Mouse (Mus musculus) urinary bladder, adult 18-20 months (tissue): Measurements from ENCODE around the gene Sox5.

Experiments
- DNase-seq, 2 experiments: peaks; one replicate each; pipeline ENCODE4 v3.0.0; 2022; ENCODE audit warnings: low spot score in 2 of 2, mixed read lengths in 2 of 2

Gene Sox5

DNA sequence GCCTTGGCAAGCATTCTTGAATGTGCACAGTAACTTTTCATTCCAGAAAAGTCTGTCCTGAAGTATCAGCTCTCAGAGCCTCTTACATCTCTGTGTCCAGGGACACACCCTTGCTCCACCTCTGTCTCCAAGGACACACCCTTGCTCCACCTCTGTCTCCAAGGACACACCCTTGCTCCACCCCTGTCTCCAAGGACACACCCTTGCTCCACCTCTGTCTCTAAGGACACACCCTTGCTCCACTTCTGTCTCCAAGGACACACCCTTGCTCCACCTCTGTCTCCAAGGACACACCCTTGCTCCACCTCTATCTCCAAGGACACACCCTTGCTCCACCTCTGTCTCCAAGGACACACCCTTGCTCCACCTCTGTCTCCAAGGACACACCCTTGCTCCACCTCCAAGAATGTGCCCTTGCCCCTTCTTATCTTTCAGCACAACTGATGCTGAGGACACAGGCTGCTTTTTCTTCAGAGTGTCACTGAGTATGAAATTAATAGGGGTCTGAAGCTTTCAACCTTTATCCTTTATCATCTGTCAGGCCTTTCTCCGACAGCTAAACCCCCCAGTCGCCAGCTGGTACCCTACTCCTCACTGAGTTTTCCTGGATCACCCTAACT, 452.4 kb downstream of the Sox5 start:
- DNase-seq = no peak

DNA sequence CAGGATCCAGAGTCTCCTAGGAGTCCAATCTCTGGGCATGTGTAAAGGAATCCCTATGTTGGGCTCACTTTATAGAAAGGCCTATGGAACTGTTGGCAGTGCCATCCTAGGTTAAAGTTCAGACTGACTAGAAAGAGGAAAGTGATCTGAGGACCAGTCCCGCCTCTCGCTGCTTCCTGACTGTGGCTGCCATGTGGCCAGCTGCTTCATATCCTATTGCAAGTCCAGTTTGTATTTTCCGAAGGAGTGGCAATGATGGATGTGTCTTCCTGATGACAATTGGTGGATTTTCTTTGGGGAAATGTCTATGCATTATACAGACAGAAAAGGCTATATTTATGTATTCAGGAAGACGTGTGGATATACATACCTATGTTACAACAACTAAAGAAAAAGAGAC, 453.0 kb downstream of the Sox5 start:
- DNase-seq = no peak

DNA sequence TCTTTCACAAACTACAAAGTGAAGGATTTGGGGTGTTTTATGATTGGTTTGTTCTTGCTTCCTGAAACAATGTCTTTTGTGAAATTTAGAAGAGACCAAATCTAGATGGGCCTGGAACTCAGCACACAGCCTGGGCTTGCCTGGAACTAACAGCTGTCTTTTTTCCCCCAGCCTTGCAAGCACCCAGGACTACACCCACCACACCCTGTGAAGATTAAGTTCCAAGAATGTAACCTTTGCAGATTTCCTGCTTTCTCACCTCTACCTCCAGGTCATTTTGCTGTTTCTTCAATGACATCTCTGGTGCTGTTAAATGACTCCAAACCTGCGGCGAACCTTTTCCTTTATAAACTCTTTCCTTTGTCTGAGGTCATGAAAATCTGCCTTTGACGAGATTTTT, 455.0 kb downstream of the Sox5 start:
- no peak for DNase-seq

DNA sequence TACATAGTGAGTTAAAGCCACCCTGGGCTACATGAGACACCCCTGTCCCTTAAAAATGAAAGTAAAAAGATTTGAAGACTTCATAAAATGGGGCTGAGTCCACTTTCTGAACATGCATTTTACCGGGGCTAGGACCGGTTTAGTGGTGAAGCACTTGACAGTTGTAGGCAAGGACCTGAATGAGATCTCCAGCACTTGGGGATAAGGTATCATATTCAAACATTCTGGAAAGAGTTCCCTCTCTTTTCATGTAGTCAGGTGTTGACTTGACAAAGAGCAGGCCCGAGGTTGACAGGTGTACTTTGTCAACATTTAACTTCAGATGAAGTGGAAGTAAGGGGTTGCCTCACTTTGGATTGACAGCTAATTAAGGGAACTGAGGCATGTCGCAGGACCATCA, 458.4 kb downstream of the Sox5 start:
- no peak for DNase-seq

DNA sequence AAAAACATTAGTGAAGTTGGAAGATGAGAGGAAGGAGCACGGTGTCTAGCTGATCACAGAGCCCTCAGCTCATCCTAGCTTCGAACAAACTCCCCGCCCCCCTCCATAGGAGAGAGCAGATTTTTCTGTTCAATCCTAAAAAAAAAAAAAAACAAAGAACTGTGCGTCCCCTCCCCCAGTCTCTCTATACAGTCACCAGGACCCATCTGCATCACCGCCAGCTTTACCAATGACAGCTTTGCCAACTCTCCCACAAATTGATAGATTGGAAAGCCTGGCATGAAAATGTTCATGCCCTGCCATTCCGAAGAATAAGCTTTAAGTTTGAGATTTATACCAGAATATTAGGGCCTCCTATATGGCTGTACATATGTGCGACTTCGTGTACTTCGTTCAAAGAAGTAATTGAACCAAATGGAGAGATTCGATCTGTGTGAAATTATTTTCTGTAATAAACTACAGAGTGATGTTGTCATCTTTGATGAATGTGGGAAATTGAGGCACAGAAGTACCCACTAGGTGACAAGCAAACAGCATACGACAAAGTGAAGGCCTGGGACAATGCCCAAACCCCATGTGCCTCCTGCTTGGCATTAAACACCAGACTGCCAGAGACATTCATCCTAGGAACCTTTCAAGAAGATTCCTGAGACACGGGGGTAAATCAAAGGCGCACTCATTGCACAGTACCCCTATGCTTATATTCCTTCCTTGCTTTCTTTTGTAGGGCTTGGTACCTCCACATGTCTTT, 459.3 kb downstream of the Sox5 start:
- no peak for DNase-seq

DNA sequence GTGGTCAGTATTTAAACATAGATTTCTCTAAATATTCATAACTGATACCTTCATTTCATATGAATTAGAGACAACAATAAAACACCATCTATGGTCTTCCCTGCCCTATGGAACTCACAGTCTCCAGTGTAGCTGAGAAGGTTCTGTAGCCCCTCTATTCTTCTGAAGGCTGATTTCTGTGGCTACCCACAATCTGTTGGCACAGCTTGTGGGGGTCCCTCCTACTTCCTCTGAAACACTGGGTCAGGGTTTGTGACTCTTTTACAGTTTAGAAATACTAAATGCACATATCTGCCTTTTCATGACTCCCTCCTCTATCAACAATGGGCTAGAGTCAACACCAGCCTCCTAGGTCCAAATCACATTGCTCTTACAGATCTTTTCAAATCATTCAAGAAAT, 461.4 kb downstream of the Sox5 start:
- no peak for DNase-seq

DNA sequence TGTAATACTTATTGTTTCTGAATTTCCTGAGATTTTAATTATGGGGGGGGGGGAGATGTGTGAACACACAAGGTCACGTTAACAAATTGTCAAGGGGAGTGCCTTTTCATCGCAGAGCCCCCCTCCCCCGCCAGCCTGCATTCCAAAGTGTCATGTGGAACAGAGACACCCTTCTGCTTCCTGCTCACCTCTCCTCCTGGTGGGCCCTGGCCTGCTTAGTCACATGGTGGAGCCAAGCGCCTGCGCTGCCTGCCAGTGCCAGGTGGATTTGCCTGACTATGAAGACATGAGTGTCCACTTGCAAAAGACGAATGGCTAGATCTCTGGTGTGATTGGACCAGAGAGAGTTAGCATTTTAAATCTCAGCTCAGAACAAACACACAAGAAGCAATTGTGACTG, 462.1 kb downstream of the Sox5 start:
- no peak for DNase-seq

DNA sequence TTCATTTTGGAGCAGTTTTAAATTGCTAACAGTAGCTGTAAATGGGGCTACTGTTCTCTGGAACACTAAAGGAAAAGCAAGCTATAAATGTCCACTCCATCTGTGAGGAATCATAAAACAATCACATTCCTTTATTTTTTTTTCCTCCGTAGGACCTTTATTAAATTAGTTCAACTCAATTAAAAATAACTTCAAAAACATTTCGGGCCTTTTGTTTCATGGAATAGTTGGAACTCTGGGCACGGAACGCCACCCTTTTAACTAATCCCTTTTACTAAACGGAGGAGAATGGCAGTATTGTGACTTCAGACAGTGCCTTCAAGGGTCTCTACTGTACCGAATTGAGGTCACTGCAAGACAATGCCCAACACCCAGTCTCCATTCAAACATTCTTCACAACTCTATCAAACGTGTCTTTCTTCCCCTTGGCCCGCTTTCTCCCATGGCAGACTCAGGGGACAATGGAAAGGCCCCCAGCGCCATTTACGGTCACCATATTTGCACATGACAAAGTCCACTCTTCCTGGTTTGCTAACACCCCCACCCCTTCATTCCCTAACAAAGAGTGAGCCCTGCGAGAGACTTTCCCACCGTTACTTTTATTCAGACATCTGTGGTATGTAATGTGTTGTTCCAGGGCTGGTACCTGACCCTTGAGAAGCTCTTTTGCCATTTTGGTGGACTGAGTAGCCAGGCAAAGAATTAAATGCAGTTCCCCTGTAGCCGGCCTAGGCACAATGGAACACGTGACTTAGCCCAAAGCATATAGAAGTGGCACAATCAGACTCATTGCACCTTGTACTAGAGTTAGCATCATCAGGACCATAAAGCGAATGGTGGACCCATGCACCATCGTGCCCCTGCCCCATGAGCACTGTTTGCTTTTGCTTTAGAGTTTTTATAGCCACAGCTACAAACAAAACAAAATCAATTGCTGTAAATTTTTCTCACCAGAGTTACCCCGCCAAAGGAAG, 468.7 kb downstream of the Sox5 start:
- DNase-seq = no peak

DNA sequence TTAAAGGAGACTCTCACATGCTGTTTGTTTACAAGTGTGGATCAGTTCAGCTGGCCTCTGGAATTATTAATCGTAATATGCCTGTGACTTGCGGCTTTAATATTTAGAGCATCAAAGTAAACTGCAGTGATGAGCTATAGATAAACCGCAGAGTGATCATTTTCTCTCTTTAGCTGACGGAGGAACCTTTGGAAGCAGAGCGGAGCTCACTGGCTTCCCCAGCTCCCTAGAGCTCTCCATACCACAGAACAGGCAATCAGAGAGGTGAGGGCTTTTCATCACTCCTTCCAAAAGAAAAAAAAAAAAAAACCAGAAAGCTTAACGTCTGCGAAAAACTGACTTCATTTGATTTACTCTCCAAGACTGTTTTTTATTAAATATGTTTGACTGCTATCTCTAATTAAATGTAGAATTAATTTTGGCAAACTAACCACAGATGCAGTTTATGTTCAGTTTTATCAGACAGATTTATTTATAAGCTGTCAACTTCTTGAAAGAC, 469.4 kb downstream of the Sox5 start:
- DNase-seq = no peak

DNA sequence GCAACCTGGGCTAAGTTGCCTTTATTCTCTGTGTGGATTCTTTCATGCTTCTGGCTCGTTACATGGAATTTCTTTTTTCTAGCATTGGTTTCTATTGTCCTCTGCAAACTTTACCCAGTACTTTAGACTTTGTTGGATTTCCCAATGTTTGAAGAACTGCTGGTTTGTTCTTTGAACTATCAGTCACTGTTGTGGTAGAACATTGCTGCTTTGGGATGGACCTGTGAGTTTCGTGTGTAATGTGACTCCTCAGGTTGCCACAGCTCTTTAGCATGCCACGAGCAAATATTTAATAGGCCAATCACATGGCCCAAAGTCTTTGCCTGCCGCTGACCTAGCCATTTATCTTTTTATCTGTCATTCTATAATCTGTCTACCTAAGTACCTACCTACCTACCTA, 470.0 kb downstream of the Sox5 start:
- no peak for DNase-seq

DNA sequence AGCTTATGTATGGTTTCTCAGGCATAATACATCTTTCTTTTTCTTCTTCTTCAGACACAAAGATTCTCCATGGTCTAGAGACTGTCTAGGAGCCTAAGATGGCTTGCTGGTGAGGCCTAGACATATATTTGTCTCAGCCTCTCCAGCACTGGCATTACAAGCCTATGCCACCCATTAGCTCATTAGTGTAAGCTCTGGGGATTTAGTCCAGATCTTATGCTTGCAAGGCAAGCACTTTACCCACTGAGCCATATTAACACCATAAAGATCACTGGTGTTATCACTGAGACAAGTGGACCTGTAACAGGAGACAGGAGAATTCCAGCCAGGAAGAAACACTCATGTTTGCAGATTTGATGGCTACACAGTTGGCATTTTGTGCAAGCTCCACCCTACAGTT, 472.6 kb downstream of the Sox5 start:
- no peak for DNase-seq

DNA sequence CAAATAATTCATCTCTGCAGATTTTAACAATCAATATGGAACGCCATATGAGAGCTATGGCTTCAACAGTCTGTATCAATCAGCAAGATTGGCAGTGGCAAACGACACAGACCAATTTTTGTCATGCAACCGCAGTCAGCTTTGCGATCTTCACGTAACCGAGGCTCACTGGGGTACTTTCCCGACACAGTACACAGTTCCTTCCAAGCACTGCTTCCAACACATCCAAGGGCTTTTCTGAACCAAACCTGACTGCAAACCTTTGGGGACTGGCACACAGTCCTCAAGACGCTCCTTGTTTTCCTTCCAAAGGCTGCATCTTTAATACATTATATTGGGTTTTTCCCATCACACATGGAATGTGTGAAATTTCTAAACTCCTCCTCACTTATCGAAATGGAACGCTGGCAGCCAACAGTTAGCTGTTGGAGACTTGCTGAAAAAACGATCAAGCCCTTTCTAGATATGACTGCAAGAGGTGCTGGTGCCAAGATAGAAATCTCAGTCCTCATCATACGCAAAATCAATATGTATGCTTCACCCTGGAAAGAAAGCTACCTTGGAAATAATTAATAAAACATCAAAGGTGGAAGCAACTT, 474.1 kb downstream of the Sox5 start:
- no peak for DNase-seq

DNA sequence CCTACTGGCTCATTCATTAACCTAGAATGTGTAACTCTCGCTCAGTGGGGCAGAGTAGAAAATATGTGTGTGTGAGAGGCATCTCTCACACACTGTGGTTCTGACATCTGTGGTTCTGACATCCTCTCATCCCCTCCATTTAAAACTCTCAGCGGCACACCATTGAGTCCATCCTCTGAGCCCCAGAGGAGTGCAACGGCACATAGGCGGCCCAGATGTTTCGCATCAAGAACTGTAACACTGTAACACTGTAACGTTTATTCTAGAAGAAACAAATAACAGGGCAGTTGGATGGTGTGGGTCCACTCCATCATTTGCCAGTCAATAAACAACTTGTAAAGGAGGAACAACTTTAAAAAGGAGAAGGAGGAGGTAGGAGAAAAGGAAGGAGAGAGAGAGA, 479.0 kb downstream of the Sox5 start:
- DNase-seq = no peak

DNA sequence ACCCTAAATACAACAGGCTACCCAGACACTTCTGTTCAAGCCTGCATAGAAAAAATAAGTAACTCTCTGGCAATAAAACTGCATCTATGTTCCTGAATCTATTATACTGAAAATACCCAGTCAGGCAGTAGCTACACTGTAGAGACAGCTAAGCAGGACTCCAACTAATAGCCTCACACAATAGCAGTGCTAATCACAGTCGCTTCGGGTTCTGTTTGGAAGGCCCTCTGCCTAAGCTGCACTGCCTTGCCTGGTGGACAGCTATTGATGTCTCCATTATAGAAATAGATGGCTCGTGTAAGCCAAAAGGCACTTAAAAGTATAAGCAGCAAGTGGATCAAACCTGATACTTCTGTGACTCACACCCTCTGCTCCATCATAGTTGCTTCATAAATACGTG, 480.7 kb downstream of the Sox5 start:
- DNase-seq = no peak

DNA sequence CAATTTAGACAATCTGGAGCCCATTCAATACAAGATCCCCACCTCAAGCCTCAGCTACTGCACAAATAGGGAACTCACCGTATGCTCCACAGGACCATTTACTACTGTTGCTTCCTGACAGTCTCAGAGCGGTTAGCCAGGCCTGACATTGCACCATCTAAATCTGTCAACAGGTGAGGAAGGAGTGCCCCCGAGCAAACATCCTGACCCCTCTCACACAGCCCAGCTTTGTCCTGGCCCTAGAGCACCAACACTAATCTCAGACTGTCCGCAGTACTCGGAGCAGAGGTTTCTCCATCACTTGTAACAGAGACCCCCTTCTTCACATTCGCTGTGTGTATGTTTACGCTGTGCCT, 482.3 kb downstream of the Sox5 start:
- no peak for DNase-seq

DNA sequence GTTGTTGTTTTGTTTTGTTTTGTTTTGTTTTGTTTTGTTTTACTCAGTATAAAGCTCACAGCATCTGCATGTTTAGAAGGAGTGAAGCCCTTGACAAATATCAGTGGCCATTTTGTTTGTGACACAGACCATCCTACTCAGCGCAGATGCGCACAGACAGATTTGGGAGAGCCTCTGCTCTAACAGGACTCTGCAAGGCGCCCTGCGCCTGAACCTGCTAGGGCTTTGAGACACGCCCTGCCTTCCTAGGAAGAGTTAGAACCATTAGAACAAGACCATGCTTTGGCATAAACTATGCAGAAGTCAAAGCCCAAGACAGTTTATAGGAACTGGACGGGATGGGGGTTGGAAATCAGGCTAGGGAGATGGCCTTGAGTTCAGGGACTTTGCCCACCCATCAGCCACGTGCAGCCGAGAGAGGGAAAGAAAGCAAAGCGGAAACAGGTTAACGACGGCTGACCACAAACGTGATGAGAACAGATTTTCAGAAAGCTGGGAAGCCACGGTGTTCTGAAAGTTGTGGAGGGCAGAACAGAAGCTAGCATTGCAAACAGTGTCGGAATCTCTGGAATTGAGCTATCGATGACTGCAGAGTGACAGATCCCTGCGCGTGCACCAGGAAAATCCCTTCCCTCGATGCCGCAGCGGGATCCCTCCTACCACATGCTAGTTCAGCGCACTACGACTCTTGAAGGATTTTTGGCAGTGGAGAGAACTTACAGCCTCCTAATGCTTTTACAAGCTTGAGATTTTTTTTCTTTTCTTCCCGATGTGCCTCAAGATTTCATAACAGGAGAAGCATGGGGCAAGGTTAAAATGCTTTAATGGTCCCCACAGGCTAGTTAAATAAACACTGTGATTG, 482.9 kb downstream of the Sox5 start:
- no peak for DNase-seq

DNA sequence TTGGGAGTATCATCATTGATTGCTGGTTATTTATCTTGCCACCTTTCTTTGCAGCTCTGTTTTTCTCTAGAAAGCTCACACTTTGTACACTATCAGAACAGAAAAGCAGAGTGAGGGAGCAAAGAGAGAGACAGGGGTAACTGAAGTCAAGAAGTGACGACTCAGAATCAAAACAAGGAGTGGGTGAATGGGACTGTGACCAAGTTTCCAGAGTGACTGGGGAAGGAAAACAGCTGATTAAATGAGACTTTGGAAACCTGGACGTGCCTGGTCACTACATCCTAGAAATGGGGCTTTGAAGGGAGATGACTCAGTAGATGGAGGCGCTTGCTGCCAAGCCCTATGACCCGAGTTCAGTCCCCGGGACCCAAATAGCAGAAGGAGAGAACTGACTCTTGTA, 483.9 kb downstream of the Sox5 start:
- DNase-seq = no peak

DNA sequence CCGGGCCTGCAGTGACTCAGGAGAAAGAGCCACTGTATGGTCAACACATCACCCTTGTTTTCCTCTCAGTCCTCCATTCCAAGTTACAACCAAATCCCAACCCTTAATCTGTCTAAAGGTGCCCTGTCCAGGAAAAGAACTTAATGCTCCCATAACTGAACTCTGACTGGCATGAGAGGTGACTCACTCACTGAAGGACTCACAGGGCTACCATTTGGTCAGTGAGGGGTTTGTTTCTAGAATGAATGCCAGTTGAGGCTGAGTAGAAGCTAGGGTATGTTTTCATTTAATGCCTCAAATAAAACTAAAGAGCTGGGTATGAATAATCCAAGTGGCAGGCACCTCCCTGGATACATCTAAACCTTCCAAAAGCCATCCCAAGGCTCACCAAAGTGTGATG, 484.6 kb downstream of the Sox5 start:
- no peak for DNase-seq

DNA sequence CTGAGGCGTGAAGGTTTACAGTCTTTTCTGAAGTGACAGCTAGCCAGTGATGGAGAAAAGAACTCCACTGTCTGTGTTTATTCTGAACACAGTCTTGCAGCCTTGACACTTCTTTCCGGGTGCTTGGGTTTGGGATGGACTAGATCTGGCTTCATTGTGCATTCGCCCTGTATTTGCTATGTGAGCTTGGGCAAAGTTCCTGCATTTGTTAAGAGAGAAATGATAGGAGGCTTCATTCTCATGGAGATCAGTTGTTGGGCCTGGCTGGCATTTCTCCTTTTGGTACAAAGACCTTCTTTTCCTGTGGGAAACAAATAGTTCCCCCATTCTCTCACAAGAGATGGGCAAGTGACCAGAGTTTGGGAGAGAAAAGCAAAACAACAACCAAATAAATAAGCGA, 490.3 kb downstream of the Sox5 start:
- DNase-seq = no peak

DNA sequence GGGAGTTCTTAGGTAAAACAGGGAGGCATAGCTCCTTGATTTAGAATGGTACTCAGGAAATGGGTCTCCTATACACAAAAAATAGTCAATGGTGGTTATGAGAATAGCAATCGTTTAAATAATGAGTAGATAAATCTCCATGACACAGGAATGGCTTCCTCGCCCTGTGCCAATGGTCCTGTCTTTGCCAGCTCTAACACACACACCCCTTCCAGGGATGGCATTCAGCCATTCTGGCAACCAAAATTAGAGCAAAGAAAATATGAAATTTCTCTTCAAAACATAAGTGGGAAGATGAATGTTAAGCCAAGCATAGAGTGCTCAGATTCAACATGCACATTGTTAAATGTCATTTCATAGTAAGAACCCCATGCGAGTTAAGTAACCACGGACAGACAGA, 495.7 kb downstream of the Sox5 start:
- no peak for DNase-seq

DNA sequence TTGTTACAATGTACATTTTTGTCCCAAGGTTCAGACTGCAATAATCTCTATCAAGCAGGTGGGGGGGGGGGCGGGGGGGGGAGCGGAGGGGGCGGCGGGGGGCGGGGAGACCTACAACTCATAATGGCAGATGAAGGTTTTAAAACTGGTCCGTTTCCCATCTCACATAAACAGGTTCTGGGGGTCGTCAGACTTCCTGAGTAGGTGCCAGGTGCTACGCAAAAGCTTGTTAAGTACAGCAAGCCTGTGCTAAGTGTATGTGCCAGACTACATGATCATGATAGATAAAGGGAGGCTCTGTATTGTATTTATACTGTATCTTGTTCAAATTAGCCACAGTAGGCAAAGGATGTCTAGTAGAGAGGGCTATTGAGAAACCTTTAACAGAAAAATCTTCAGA, 498.6 kb downstream of the Sox5 start:
- DNase-seq = no peak
